ENCODE assay signal across 11 mouse cellular contexts in genomic region chr16:91905987-91906386, GRCm38 (mm10).
"Had no signal": no experiment of that assay in that cellular context is flagged by ENCODE, and none has a peak within 500 bp of the region (broad histone marks: within the 10 kb centered on the region; RNA-seq: fewer than 3 reads in every experiment).

No protein-coding gene starts in this region.

- ATAC-seq: midbrain, embryonic 13.5 days had no signal

- DNase-seq: kidney, adult 9 months; kidney, postnatal 4 days; layer of hippocampus, adult 9-11 months; layer of hippocampus, postnatal 36 days; left cerebral cortex, postnatal 4 days; lung, adult 18-20 months; right cerebral cortex, adult 18-20 months; right cerebral cortex, postnatal 4 days; spleen, adult 18-20 months; thymus, postnatal 4 days had no signal
